Mouse (Mus musculus): Measurements from ENCODE around the gene Slc27a2.

Gene Slc27a2

DNA sequence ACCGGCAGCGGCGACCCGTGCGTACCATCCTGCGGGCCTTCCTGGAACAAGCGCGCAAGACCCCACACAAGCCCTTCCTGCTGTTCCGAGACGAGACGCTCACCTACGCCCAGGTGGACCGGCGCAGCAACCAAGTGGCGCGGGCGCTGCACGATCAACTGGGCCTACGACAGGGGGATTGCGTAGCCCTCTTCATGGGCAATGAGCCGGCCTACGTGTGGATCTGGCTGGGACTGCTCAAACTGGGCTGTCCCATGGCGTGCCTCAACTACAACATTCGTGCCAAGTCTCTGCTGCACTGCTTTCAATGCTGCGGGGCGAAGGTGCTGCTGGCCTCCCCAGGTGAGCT lies 1.1 kb downstream of the Slc27a2 start:
- no peak for DNase-seq (ENCODE audit: low spot score in 2 of 2)

DNA sequence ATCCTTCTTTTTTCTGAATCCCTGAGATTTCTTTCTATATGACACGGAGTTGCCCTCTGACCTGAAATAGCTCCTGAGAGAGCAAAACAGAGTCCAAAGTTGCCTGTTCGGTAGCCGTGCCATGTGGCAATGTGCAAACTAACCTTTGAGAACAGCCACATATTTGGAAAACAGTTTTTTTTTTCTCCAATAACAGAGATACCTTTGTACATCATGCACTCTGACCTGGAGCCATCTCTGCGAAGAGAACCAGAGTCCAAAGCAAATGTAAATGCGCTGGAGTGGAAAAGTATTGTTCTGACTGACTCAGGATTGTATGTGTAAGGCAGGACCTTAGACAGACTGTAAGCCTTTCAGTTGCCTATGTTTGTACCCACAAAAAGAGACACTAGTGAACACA lies 3.3 kb downstream of the Slc27a2 start:
- DNase-seq (ENCODE audit: low spot score in 2 of 2): no peak

DNA sequence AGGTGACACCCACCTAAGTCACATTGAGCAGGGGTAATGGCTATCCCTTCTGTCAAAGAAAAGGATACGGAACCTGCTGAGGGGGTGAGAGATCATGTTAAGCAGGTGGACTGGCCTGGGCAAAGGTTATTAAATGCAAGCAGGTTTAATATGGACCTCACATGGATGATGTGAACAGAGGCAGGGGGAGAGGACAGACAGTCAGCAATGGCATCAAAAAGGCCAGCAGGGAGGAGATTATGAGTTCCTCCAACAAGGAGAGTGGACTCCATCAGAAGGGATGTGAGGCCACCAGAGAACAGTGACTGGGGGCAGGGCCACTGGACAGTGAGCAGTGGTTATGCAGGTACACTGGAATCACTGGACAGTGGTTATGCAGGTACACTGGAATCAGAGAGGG lies 7.9 kb downstream of the Slc27a2 start:
- no peak for DNase-seq (ENCODE audit: low spot score in 2 of 2)

DNA sequence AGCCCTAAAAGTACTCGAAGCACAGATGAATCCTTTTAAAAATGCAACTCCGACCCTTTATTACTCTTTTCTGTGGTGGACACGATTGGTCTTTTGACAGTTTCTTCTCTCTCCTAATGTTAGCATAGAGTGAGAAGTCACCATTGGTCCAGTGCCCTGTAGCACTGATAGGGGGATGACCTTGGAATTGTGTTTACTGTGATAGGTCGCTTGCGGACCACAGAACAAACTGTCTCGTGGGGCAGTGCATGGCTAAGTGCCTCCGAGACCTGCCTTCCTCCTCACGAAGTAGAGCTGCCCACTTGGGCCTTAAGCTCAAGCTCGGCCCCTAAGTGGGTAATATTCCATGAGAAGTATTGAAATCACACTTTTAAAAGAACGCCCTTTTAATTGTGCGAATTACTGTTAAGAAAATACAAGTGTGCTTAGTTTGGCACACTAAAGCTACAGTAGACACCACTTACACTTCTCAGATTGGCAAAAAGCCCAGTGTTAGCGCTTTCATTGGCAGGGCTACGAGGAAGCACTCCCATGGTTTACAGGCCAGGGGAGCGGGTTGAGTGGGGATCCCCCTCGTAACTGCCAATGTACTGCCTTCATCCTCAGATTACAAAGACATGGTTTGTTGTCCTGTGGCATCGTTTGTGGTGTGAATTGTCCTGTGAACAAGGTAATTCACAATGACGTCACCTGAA lies 11.4 kb downstream of the Slc27a2 start:
- no peak for DNase-seq (ENCODE audit: low spot score in 2 of 2)

DNA sequence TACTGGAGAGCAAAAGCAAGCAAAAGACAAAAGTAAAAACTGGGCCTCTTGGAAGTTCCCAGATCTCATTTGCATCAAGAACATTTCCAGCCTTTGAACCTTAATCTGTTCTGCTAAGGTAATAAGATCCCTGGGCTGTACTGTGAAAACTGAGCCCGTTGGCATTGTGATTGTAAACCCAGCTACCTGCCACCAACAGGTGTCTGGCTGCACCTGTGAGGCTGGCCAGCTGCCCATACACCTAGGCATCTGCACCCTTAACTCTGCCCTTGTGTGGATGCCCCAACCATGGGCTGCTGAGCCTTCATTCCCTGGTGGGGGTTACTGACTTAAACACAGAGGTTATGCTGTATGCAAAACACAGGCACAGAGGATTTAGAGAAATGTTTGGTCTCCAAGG lies 20.0 kb downstream of the Slc27a2 start:
- no peak for DNase-seq (ENCODE audit: low spot score in 2 of 2)

DNA sequence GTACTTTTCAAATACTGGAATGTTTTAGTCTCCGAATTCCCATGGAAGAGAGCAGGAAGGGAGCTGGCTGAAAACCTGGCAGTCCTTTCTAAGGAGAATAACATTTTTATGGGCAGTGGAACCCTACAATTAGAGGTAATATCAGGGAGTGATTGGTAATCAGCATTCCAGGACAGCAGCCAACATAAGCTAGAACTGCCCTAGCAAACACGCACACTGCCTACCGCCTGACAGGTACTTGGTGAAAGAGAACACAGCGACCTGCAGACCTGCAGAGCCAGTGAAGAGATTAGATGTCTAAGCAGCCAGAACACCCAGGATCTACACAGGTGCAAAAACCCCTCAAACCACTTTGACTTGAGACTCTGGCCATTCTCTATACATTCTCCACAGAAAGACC lies 20.5 kb downstream of the Slc27a2 start:
- DNase-seq (ENCODE audit: low spot score in 2 of 2): no peak

DNA sequence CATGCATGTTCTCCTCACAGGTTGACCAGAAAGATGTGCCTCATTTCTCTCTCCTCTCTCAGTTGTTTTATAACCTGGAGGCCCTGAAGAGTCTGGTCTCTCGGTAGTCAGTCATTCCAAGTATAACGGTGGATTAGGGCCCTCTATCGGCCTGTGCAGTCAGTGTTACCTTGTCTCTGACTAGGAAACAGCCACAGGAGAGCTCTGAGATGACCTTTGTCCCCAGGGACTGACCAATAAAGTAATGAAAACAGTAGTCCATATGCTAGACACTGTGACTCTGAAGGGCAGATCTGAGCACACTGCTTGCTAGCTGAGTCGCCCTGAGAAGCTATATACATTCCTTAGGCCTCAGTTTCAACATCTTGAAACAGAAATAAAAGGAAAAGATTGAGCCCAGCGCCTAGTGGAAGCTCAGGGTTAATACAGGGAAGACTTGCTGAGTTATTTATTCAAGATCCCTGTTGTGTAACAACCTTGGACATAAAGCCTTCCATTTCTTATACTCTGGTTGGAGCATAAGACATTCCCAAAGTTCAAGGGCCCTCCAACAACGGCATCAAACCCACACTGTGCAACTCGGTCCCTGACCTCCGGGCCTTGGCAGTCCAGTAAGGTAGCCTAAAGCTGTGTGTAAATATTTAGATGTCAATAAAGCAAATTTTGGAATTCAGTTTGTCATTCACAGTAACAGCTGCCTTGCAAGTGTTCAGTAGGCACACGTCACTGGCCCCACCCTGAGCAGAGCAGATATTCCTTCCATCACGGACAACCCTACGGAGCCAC lies 23.4 kb downstream of the Slc27a2 start:
- no peak for DNase-seq (ENCODE audit: low spot score in 2 of 2)

DNA sequence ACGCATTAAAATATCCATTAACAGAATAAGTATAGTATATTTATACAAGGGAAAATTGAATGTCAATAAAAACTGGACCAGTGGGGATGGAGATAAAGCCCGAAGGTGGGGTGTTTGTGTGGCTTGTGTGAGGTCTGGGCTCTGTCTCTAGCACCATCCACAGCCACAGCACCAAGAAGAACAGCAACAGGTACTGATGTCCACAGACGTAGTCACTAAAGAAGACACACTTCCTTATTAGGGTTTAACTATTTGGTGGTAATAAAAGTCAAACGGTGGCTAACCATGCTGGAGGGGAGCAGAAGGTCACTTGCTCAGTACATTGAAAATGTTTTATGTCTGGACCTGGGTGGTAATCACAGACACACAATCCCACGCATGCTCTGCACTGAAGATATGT lies 25.2 kb downstream of the Slc27a2 start:
- no peak for DNase-seq (ENCODE audit: low spot score in 2 of 2)

DNA sequence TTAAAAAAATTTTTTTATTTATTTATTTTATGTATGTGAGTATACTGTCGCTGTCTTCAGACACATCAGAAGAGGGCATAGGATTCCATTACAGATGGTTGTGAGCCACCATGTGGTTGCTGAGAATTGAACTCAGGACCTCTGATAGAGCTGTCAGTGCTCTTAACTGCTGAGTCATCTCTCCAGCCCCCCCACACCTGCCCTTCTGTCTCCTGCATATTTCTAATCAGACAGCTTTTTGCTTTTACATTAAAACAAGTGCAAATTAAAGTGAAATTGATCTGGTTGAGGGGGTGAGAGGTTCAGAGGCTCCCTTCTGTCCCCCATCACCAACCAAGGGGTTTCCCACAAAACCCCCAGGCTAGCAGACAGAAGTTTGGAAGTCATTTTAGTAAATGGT lies 27.1 kb downstream of the Slc27a2 start:
- DNase-seq (ENCODE audit: low spot score in 2 of 2): no peak

DNA sequence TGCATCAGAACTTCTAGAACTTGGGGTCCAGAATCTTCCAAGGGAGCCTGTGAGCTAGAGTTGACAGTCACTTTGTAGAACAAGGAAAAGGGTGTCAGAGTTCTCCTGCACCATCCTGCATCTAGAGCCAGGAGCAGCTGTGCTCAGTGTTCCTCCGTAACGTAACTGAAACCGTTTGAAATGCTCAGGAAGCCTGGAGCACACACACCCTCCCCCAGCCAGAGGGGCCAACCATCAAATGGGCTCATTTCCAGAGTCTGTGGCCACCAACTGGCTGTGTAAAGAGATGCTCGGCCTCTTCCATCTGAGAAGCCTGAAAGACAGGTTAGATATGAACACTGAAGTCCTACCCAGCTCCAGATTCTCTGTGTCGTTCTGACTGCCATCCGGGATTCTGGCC lies 31.8 kb downstream of the Slc27a2 start:
- no peak for DNase-seq (ENCODE audit: low spot score in 2 of 2)

DNA sequence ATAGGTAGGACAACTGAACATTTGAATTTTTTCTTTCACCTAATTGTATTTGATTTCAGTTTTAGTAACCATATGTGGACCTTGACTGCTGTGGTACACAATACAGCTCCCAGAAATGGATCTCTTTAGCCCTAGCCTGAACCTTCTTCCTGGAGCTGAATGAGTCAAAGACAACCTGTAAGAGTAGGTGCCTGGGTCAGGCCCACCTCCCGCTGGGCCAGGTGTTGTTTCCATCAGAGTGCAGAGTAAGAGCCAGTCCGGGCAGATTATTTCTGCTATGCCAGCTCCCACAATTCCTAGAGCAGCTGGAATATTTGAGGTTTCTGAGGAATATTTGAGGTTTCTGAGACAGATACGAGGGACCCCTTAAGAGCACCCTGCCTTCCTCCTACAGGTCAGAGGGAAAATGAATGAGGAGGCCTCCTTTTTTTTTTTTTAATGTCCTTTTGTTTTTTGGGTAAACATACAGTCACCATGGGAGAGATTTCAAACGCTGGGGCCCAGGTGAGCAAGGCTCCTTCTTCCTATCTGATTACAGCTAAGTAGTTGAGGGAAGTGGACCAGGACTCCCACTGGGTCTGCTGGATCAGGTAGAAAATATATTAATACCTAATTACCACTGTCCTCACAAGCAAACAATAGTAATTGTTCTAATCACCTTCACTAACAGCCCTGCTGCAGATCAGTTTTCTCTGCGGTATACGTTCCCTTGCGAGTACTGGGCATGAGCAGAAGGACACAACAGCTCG lies 32.6 kb downstream of the Slc27a2 start:
- no peak for DNase-seq (ENCODE audit: low spot score in 2 of 2)

DNA sequence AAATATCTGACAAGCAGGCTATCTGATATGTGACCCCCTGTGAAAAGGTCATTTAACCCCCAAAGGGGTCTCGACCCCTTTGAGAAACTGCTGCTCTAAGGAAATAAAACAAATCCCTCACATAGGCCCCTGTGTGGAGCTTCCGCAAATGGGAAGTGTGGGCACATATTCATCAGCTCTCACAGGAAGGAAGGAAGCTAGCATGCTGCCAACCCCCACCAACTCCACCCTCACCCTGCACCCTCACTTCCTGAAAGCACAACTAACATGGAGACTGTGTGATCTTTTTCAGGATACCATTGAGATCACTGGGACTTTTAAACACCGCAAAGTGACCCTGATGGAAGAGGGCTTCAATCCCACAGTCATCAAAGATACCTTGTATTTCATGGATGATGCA lies 35.3 kb downstream of the Slc27a2 start:
- DNase-seq (ENCODE audit: low spot score in 2 of 2): no peak

DNA sequence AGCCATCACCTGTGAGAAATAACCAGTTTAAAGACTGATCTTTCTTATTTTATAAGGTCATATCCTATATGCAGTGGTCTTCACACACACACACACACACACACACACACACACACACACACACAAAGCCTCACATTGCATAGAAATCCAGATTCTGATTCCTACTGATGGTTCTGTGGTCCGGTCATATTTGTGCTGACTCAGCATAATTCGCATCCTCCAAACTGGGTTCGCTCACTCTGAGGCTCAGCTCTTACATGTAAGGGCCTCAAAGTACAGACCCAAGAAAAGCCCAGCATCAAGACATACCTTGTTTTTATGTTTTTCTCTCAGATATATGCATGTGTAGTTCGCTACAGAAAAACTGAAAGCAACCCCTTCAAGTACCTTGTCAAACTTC lies 39.1 kb downstream of the Slc27a2 start:
- DNase-seq (ENCODE audit: low spot score in 2 of 2): no peak

DNA sequence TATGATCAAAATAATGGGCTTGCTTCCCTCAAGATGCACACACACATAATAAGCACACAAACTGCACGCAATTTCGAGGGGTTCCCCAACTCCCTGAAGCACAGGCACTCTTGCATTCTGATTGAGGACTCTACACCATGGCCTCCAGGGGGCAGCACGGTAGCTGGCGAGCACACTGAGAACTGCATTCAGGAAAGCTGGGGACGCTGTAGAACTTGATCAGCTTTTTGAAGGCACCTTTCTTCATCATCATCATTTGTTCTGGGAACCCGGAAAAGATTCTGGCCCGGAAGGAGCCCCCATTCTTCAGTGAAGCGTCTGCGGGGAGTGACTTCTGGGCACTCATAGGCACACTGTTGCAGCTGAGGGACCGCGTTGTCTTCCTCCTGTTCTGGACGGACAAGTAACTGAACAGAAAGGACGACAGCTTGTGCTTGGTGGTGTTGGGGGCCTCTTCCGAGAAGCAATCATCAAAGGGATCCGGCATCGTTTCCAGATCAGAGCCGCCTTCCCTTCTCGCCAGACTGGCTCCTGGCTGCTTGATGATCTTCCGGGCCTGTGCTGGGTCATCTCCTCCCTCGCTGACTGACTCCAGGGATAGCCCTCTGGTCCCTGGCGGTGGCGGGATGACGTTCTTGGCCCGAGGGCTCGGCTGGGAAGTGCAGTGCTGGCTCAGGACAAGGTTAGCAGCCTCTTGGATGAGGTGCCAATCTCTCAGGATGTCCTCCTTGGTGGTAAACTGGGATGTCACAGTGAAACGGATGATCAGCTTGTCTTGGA lies 41.8 kb downstream of the Slc27a2 start:
- peak; percentile 61 to 75 for DNase-seq (ENCODE audit: low spot score in 2 of 2)

DNA sequence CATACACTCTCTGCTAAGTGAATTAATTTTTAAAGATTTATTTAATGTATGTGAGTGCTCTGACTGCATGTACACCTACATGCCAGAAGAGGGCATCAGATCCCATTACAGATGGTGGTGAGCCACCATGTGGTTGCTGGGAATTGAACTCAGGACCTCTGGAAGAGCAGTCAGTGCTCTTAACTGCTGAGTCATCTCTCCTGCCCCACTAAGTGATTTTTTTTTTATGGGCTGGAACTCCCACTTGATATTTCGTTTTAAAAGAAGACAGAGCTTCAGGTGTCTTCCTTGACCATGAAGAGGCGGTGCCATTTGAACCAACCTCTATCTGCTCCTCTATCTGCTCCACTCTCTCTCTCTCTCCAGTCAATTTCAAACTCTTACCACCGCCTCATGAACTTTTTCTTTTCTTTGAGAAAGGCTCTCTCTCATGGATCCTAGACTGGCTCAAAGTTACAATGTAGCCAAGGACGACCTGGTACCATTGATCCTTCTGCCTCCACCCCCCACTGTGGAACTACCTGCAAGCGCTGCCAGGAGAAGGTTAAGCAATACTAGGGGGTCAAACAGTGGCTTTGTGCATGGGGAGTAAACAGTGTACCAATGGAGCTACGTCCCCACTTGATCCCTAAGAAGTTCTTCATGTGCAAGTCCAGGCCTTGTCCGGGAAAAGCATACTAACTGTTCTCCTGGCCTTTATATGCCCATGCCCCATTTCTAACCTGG lies 44.3 kb downstream of the Slc27a2 start:
- no peak for DNase-seq (ENCODE audit: low spot score in 2 of 2)

DNA sequence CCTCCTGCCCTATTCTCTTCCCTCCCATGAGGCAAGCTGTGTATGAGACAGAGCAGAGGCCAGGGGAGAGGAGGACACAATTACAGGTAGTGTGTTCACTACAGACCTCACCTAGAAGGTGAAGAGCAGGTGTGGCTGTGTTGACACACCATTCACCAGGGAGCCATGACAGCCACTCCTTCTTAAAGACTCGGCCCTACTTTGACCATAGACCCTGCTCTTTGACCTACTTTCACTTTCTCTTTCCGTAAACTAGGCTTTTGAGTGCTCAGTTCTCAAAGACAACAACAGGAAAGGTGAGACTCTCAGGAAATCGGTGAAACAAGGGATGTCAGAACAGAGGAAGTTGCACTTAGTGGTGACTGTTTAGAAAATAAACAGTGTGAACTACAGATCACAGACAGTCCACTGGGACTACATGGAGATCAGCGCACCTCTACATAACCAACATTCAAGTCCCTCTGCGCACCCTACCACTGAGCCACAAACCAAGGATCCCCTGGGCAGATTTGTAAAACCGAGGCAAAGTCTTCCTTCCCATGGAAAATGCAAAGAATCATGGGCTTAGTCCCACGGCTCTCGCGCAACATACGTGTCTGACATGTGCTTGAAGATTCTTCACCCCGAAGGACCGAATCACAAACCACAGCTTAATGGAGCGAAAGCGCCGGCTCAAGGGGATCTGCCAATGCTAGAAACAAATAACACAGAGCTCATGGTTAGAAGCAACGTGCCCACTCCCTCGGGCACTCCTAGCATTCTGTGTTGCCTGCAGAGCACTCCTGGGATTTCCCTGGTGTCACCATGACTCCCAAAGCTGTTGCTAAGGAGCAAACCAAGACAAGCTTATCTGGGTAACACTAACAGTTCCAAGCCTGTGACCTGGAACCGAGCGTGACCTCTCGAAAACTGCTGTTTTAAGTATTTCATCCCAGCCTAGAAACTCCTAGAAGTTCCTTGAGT lies 45.4 kb downstream of the Slc27a2 start:
- DNase-seq (ENCODE audit: low spot score in 2 of 2): peak; percentile 40 to 54

DNA sequence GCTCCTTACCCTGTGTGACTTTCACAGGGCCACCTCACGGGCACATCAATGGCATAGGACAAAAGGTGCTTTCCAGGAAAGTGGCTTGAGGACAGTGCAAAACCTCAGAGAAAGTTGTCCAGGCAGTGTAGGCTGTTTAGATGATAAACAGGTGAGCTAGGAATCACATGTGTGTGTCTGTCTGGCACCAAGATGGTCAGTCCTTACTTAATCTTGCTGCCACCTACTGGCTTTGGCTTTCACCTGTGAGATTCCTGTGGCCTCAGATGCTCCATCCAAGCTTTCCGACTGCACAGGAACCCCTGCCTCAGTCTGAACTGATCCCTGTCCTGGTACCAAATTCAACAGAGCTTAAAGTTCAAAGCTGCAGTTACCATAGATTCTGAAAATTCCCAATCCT lies 46.2 kb downstream of the Slc27a2 start:
- DNase-seq (ENCODE audit: low spot score in 2 of 2): peak; percentile 19 to 49

DNA sequence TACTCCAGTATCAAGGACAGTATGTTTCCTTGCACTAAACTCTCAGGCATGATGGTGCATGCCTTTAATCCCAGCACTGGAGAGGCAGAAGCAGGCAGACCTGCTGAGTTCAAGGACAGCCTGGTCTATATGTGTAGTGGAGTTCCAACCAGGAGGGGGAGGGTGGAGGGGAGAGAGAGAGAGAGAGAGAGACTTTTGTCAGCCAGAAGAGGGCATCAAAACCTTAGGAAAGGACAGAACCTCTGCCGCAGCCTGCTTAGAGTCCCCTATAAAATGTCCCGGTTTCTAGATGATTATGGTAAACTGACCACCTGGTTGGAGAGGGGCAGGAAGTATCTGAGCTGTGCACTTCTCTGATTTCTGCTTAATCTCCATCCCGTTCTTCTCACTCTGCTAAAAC lies 46.8 kb downstream of the Slc27a2 start:
- DNase-seq (ENCODE audit: low spot score in 2 of 2): peak; percentile 17 to 18

DNA sequence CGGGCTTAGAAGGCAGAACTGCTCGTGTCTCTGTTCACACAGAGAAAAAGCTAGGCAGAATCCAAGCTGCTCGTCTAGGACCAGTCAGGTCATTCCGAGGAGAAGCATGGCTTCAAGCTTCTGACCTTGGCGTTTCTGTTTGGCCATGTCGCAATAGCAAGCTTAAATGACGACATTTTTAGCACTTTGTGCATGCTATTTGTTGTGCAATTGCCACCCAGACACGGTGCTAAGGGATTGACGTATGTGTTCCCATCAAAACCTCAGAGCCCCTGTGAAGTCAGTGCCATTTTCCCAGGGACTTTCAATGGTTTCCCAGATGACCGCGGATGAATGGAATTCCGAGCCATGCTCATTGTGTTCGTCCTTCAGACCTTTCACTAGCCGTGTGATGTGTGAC lies 48.3 kb downstream of the Slc27a2 start:
- DNase-seq (ENCODE audit: low spot score in 2 of 2): no peak

DNA sequence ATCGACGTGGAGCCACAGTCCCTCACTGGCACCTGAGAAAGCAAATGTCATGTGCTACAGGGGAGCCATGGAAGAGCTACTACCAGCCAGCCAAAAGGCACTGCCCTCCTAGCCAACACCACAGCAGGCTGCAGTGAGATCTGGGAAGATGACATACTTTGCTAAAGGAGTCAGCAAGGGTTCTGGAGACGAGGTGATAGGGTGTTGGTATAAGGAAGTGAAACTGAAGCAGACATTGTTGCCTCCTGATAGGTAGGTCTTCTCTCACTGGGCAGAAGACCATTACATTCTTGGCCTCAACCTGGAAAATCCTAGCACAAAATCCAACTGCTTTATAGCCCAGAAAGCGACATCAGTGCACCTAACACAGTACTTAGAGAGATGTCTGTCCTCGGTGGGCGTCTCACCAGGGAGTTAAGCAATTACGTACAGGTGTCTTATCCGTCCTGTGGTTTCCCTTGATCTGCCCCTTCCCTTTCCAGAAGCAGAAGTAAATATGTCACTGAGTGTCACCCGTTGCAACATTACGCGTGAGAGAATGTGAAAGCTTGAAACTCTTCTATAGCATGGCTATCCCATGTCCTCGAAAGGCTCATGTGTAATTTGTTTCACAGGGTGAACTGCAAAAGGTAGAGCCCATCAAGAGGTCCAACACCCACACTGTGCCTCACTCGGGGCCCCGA lies 49.9 kb downstream of the Slc27a2 start:
- DNase-seq (ENCODE audit: low spot score in 2 of 2): peak; percentile 11 to 42

All from natural killer cell, adult 2 months (primary cell).